Mouse (Mus musculus): Measurements from ENCODE around the gene Fchsd2.

- TF ChIP-seq CTCF (IDR thresholded peaks at IDR 0.05; ENCODE audit: low read depth, low read length) (no peak), POLR2A (IDR thresholded peaks at IDR 0.05; ENCODE audit: insufficient read depth, low read length) (no peak), EP300 (IDR thresholded peaks at IDR 0.05; ENCODE audit: insufficient read depth, low read depth, low read length) (no peak)
Measured at GRCm38 (mm10) chr7:101316591-101317001, 223.9 kb downstream of the Fchsd2 start.
